Mouse (Mus musculus): ENCODE data around the gene Mrps2. TPM values are rescaled to one million over a fixed set of nuclear protein-coding genes. Genes with fewer than 3 reads are reported as not detected.

The Mrps2 gene
- polyA plus RNA-seq, 1 experiment from 2014 or later = 58.5 TPM

DNA sequence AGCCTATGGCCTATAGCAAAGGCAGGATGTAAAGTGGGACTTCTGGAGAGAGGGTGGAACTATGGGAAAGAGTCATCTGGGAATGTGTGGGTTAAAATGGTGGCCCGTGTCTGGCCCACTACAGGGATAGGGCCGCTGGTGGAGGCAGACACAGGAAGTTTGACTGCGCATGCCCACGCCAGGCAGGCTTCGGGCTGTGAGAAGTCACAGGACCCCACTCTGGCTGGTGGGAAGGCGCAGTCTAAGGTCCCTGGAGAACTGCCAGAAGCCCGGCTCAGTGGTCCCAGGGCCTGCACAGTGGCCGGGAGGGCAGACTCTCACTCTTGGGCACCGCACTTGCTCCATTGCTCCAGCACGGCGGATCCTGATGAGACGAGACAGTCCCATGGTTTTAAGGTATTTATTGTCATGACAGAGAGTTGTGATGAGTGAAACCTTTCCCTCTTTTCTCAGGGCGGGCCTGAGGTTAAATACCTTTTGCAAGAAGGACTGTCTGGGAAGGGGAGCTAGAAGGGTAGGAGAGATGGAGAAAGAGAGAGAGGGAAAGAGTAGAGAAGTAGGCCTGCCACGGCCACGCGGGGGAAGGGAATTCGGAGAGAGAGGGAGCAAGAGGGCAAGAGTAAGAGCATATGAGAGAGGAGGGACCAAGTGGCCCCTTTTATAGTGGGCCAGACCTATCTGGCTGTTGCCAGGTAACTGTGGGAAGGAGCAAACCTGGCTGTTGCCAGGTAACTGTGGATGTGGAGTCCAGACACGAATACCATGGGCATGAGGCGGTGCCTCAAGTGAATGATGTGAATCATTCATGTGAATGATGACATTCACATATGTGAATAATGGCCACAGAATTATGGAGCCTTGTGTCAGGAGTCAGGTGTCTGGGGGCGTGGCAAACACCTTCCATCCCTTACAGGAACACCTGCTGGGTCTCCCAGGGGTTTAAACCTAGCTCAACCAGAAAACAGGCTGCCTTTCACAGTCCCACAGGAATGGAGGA lies 11.6 kb downstream of the Mrps2 start:
- no peak overlapping the region for H3K4me3 ChIP-seq (ENCODE audit: low read depth, low read length)
- 0 out of 2 replicates have a peak overlapping the region, but pooled peaks have one; percentile 20 for H3K4me2 ChIP-seq (replicated peaks; ENCODE audit: low read depth, low read length)
- 67% methylated on average over 20 of the region's 20 CpGs for WGBS
- no peaks in the 10 kb centered on the region for H3K27me3 ChIP-seq (ENCODE audit: control insufficient read depth, insufficient read depth, low read length)
- no peaks in the 10 kb centered on the region for H3K36me3 ChIP-seq (ENCODE audit: control insufficient read depth, insufficient read depth, low read length)
- H3K9ac ChIP-seq (replicated peaks; ENCODE audit: low read depth, low read length) = no peak overlapping the region
- H3K27ac ChIP-seq (ENCODE audit: low read length) = no peak overlapping the region; the same call in 1 of the 2 replicates
- no peaks in the 10 kb centered on the region for H3K9me3 ChIP-seq (ENCODE audit: control insufficient read depth, low read depth, low read length)
- 0 out of 2 replicates have a peak, but pooled peaks cover 3% of the 10 kb centered on the region for H3K4me1 ChIP-seq (ENCODE audit: control insufficient read depth, insufficient read depth, low read length)
- ATAC-seq (ENCODE audit: insufficient number of reproducible peaks, insufficient read depth, low FRiP score, low read depth) = no peak

DNA sequence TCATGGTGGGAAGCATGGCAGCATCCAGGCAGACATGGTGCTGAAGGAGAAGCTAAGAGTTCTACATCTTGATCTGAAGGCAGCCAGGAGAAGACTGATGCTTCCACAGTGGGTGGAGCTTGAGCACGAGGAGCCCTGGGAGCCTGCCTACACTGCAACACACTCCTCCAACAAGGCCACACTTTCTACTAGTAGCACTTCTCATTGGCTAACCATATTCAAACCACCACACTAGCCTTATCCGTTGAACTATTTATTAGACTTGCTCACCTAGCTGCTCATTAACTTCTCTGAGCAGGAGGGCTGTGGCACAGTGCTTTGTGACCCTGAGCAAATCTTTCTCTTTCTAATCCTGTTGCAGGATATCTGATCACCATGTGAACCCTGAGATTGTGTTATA lies 16.0 kb downstream of the Mrps2 start:
- Histone ChIP-seq H3K27ac (ENCODE audit: low read length) (no peak overlapping the region), H3K36me3 (ENCODE audit: control insufficient read depth, insufficient read depth, low read length) (no peaks in the 10 kb centered on the region), H3K9ac (replicated peaks; ENCODE audit: low read depth, low read length) (no peak overlapping the region), H3K4me1 (ENCODE audit: control insufficient read depth, insufficient read depth, low read length) (0 out of 2 replicates have a peak, but pooled peaks cover 3% of the 10 kb centered on the region), H3K4me2 (replicated peaks; ENCODE audit: low read depth, low read length) (no peak overlapping the region), H3K27me3 (ENCODE audit: control insufficient read depth, insufficient read depth, low read length) (no peaks in the 10 kb centered on the region), H3K9me3 (ENCODE audit: control insufficient read depth, low read depth, low read length) (no peaks in the 10 kb centered on the region), H3K4me3 (ENCODE audit: low read depth, low read length) (no peak overlapping the region)
- no peak for ATAC-seq (ENCODE audit: insufficient number of reproducible peaks, insufficient read depth, low FRiP score, low read depth)
- 47% methylated on average over 2 of the region's 2 CpGs for WGBS

DNA sequence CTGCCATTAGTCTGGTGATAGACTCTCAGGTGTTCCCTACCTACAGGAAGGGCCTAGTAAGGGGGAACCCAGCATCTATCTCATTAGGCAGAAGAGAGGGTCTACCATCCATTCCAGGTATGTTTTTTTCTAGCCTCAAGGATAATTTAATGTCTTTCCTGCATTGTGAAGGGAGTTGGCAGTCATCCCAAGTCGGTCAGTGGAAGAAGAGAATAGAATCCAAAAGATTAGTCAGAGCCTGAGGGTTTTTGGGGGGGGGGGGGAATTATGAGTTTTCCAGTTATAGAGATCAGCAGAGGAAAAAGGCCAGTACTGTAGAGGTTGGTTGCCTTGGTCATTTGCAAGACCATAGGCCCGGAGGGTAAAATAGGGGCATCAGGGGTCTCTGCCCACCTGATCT lies 26.7 kb downstream of the Mrps2 start:
- Histone ChIP-seq H3K4me3 (ENCODE audit: low read depth, low read length) (no peak overlapping the region), H3K27me3 (ENCODE audit: control insufficient read depth, insufficient read depth, low read length) (no peaks in the 10 kb centered on the region), H3K9ac (replicated peaks; ENCODE audit: low read depth, low read length) (no peak overlapping the region), H3K9me3 (ENCODE audit: control insufficient read depth, low read depth, low read length) (no peaks in the 10 kb centered on the region; the same call in 1 of the 2 replicates), H3K36me3 (ENCODE audit: control insufficient read depth, insufficient read depth, low read length) (no peaks in the 10 kb centered on the region), H3K4me2 (replicated peaks; ENCODE audit: low read depth, low read length) (no peak overlapping the region), H3K27ac (ENCODE audit: low read length) (no peak overlapping the region; the same call in 1 of the 2 replicates), H3K4me1 (ENCODE audit: control insufficient read depth, insufficient read depth, low read length) (peaks cover 3% of the 10 kb centered on the region; the same call in 1 of the 2 replicates)
- WGBS = 86% methylated on average over 2 of the region's 2 CpGs
- ATAC-seq (ENCODE audit: insufficient number of reproducible peaks, insufficient read depth, low FRiP score, low read depth) = no peak

DNA sequence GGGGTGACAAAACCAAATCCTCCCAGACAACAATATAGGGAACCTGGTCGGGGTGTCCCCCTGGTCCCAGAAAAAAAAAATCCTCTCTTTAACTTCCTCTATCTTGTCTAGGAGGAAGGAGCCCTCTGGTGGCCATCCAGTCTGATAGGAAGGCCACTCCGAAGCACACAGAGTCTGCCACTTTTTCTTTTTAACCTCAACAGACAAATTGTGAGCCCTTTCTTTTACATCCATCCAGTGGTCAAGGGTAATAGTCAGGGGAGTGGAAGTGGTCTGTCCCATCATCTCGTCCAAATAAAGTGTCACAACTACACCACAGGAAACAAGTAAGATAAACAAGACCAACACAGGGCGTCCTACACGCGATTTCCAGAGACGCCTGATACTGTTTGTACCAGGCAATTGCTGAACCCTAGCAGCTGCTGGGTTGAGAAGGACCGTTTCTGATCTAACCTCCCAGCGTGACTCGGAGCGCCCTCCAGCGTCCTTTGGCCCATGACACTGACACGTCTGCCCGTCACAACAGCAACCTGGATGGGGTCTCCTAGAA lies 27.4 kb downstream of the Mrps2 start:
- Histone ChIP-seq H3K4me3 (ENCODE audit: low read depth, low read length) (no peak overlapping the region), H3K27me3 (ENCODE audit: control insufficient read depth, insufficient read depth, low read length) (no peaks in the 10 kb centered on the region), H3K4me1 (ENCODE audit: control insufficient read depth, insufficient read depth, low read length) (peaks cover 3% of the 10 kb centered on the region; the same call in 1 of the 2 replicates), H3K9me3 (ENCODE audit: control insufficient read depth, low read depth, low read length) (no peaks in the 10 kb centered on the region; the same call in 1 of the 2 replicates), H3K36me3 (ENCODE audit: control insufficient read depth, insufficient read depth, low read length) (no peaks in the 10 kb centered on the region), H3K9ac (replicated peaks; ENCODE audit: low read depth, low read length) (no peak overlapping the region), H3K27ac (ENCODE audit: low read length) (peak overlapping the region; percentile 83), H3K4me2 (replicated peaks; ENCODE audit: low read depth, low read length) (no peak overlapping the region)
- no peak for ATAC-seq (ENCODE audit: insufficient number of reproducible peaks, insufficient read depth, low FRiP score, low read depth)
- WGBS = 62% methylated on average over 14 of the region's 14 CpGs

DNA sequence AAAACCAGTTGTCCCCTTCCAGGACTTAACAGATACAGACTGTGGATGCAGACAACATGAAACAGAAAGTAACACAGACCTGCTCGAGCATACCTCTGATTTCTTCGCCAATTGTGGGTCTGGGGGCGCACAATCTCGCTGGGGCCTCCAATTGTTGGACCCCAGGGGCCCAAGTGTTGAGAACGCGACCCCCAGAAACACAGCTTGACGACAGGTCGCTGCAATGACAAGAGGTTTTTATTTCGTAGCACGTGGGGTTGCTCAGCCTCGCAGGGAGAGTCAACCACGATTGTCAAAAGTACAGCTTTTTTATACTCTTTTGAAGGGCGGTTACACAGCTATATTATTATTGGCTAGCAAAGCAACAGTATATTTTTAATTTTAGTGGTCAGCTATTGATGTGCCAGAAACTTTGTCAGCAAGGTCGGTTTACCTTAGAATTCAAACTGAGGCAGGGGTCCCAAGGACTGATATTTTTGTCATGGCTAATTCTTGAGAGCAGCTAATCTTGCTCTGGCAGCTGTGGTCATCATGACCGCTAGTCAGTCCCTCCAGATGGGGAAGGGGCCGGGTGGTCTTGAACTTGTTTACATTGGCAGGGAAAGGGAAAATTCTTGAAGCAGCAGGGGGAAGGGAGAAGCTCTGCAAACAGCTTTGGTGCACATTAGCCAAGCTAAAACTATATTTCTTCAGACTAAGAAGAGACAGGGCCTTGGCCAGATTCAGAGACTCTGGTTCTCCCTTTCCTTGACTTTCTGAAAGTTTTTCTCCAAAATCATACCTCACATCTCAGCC lies 28.1 kb downstream of the Mrps2 start:
- Histone ChIP-seq H3K9me3 (ENCODE audit: control insufficient read depth, low read depth, low read length) (no peaks in the 10 kb centered on the region; the same call in 1 of the 2 replicates), H3K27me3 (ENCODE audit: control insufficient read depth, insufficient read depth, low read length) (no peaks in the 10 kb centered on the region), H3K9ac (replicated peaks; ENCODE audit: low read depth, low read length) (no peak overlapping the region), H3K4me1 (ENCODE audit: control insufficient read depth, insufficient read depth, low read length) (peaks cover 3% of the 10 kb centered on the region; the same call in 1 of the 2 replicates), H3K27ac (ENCODE audit: low read length) (peak overlapping the region; percentile 83), H3K4me2 (replicated peaks; ENCODE audit: low read depth, low read length) (no peak overlapping the region), H3K4me3 (ENCODE audit: low read depth, low read length) (no peak overlapping the region), H3K36me3 (ENCODE audit: control insufficient read depth, insufficient read depth, low read length) (no peaks in the 10 kb centered on the region)
- 74% methylated on average over 16 of the region's 16 CpGs for WGBS
- ATAC-seq (ENCODE audit: insufficient number of reproducible peaks, insufficient read depth, low FRiP score, low read depth) = no peak; the same call in 1 of the 2 replicates

DNA sequence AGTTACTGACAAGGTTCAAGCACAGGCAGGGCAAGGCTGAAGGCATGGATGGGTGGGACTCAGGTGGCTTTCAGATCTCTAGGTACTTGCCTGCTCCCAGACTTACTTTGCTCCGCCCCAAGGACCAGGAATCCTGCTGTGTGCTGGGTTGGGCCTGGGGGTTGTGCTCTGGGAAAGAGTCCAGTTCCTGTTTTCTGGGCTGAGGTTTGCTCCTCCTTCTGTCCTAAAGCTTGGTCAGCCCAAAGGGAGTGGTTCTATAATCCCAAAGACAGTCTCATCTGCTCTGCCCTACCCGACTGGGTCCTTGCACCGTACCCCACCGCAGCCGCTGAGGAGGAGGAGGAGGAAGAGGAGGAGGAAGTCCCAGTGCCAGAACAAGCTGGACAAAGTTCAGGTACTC lies 28.8 kb downstream of the Mrps2 start, which contains the start of gene Gbgt1:
Gbgt1 (plus strand) TSS at position 221 of the 400 bp plus-strand sequence.
- no peaks in the 10 kb centered on the region for H3K36me3 ChIP-seq (ENCODE audit: control insufficient read depth, insufficient read depth, low read length)
- 73% methylated on average over 5 of the region's 5 CpGs for WGBS
- peak within 1 kb of the TSS; percentile 11; the same call in 1 of the 2 replicates for H3K4me2 ChIP-seq (replicated peaks; ENCODE audit: low read depth, low read length)
- no peaks in the 10 kb centered on the region for H3K27me3 ChIP-seq (ENCODE audit: control insufficient read depth, insufficient read depth, low read length)
- no peak for ATAC-seq (ENCODE audit: insufficient number of reproducible peaks, insufficient read depth, low FRiP score, low read depth)
- H3K4me1 ChIP-seq (ENCODE audit: control insufficient read depth, insufficient read depth, low read length) = peaks cover 3% of the 10 kb centered on the region; the same call in 1 of the 2 replicates
- no peak within 1 kb of the TSS for H3K4me3 ChIP-seq (ENCODE audit: low read depth, low read length)
- H3K9me3 ChIP-seq (ENCODE audit: control insufficient read depth, low read depth, low read length) = no peaks in the 10 kb centered on the region; the same call in 1 of the 2 replicates
- peak within 1 kb of the TSS; percentile 83 for H3K27ac ChIP-seq (ENCODE audit: low read length)
- H3K9ac ChIP-seq (replicated peaks; ENCODE audit: low read depth, low read length) = no peak within 1 kb of the TSS

DNA sequence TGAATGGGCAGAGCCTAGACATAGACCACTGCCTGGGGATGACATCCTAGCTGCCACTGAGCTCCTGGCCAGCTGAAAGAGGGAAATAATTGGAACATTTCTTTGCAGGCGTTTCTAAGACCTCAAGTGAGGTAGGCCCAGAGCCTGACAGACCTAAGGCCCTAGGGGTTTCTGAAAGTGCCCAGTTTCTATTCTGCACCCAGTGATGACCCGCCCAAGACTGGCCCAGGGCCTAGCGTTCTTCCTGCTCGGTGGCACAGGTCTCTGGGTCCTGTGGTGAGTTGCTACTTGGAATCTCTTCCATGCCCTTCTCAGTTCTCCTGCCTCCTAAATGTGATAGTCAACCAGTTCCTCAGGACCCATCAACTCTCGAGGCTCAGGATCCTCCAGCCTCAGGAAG lies 29.7 kb downstream of the Mrps2 start:
- Histone ChIP-seq H3K27me3 (ENCODE audit: control insufficient read depth, insufficient read depth, low read length) (no peaks in the 10 kb centered on the region), H3K36me3 (ENCODE audit: control insufficient read depth, insufficient read depth, low read length) (no peaks in the 10 kb centered on the region), H3K4me1 (ENCODE audit: control insufficient read depth, insufficient read depth, low read length) (peaks cover 3% of the 10 kb centered on the region; the same call in 1 of the 2 replicates), H3K4me2 (replicated peaks; ENCODE audit: low read depth, low read length) (no peak overlapping the region; the same call in 1 of the 2 replicates), H3K9ac (replicated peaks; ENCODE audit: low read depth, low read length) (no peak overlapping the region), H3K27ac (ENCODE audit: low read length) (no peak overlapping the region), H3K4me3 (ENCODE audit: low read depth, low read length) (no peak overlapping the region), H3K9me3 (ENCODE audit: control insufficient read depth, low read depth, low read length) (no peaks in the 10 kb centered on the region; the same call in 1 of the 2 replicates)
- WGBS = 79% methylated on average over 5 of the region's 5 CpGs
- ATAC-seq (ENCODE audit: insufficient number of reproducible peaks, insufficient read depth, low FRiP score, low read depth) = no peak

DNA sequence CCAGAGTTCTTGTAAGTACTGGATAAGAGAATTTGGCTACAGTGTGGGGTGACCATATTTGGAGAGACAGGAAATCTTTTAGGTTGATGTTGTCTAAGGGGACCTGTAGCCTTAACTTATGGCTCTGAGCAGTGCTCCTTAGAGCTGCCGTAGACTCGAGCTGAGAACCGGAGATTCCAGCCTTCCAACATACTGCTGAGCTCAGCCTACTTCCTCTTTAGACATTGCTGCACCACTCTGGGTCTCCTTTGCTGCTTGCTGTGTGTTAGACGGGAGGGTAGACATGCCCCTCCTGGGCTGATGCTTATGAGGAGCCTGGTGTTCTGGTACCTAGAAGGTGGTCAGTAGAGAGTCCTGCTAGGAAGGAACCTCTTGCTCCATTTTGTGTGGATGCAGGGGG lies 30.6 kb downstream of the Mrps2 start:
- H3K4me3 ChIP-seq (ENCODE audit: low read depth, low read length) = no peak overlapping the region
- no peak for ATAC-seq (ENCODE audit: insufficient number of reproducible peaks, insufficient read depth, low FRiP score, low read depth)
- WGBS = 70% methylated on average over 4 of the region's 4 CpGs

More for the DNA sequence above, 30.6 kb downstream of the Mrps2 start:
- no peaks in the 10 kb centered on the region; the same call in 1 of the 2 replicates for H3K9me3 ChIP-seq (ENCODE audit: control insufficient read depth, low read depth, low read length)
- no peak overlapping the region for H3K9ac ChIP-seq (replicated peaks; ENCODE audit: low read depth, low read length)
- no peak overlapping the region for H3K4me2 ChIP-seq (replicated peaks; ENCODE audit: low read depth, low read length)
- H3K36me3 ChIP-seq (ENCODE audit: control insufficient read depth, insufficient read depth, low read length) = no peaks in the 10 kb centered on the region
- no peak overlapping the region for H3K27ac ChIP-seq (ENCODE audit: low read length)
- H3K4me1 ChIP-seq (ENCODE audit: control insufficient read depth, insufficient read depth, low read length) = peaks cover 3% of the 10 kb centered on the region; the same call in 1 of the 2 replicates
- H3K27me3 ChIP-seq (ENCODE audit: control insufficient read depth, insufficient read depth, low read length) = no peaks in the 10 kb centered on the region

Data from stomach, embryonic 14.5 days (tissue).